Mouse (Mus musculus): Measurements from ENCODE around the gene Mdm1. TPM values are rescaled to one million over a fixed set of nuclear protein-coding genes. Genes with fewer than 3 reads are reported as not detected.

The Mdm1 gene
- polyA plus RNA-seq (2015; fragmentation: Nextera tagmentation; extraction: Ambion mirVana), result 16.1 and 19.4 TPM in 2 replicates

DNA sequence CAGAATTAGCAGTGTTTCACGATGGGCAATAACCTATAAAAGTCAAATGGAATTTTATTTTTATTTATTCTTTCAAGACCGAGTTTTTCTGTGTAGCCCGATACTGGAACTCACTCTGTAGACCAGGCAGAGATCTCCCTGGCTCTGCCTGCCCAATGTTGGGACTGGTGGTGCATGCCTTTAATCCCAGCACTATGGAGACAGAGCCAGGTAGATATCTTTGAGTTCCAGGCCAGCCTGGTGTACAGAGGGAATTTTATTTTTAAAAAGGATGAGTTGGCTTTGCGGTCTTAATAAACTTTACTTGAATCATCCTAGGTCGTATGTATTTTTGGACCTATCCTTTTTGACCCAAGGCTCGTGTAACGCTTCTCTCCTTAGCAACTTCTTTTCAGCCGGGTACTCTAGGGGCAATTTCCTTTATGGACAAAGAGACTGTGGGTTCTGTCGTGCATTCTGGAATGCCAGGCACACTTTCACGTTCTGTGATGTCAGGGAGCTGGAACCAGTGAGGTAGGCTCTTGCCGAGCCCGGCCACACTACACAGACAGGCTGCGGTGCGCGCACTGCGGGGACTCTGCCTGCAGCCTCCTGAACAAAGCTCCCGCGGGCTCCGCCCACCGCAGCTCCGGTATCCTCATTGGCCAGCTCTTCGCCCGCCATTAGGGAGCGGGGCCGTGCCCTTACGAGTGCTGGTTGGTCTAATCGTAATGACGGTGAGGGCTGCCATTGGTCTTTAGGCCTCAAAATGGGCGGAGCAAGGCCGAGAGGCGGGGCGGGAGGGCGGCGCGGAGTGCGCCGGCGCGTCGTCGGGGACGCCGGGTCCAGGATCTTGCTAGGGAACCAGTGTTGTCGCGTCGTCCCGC lies at the start of gene Mdm1:
Gene Mdm1 (plus strand): TSS at position 794 of the 866 bp plus-strand sequence.
- no peak within 1 kb of the TSS for H3K27ac ChIP-seq

DNA sequence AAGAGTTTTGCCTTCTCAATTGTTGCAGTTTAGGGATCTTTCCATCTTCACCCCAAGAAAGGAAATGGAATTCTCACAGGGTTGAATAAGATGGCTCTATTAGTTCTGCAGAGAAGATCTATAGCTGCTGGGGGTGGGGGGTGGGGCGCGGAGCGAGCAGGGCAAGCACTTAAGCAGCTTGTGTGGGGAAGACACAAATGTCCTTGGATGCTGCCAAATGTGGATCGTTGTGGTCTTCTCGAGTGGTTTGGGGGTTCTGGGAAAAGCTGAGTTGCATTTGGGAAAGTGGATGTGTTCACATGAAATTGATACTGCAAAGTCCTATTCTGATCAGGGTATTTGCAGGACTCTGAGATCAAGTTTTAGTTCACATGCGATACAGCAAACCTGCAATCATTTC lies 48.9 kb upstream of the Mdm1 start:
- no peak overlapping the region for H3K9ac ChIP-seq (ENCODE audit: low read depth, low read length)
- H3K27ac ChIP-seq, result no peak overlapping the region
- no peak overlapping the region for H3K4me2 ChIP-seq (ENCODE audit: low read length)
- no peaks in the 10 kb centered on the region for H3K27me3 ChIP-seq (ENCODE audit: insufficient read depth, low read length)
- WGBS, result 85% methylated on average over 6 of the region's 6 CpGs
- H3K4me3 ChIP-seq (replicated peaks; ENCODE audit: low read depth, low read length), result no peak overlapping the region
- no peaks in the 10 kb centered on the region for H3K9me3 ChIP-seq (replicated peaks; ENCODE audit: low read length)
- TF ChIP-seq CTCF (IDR thresholded peaks at IDR 0.05; ENCODE audit: low read depth), result no peak
- DNase-seq (ENCODE audit: low spot score), result no peak
- H3K4me1 ChIP-seq (replicated peaks; ENCODE audit: insufficient read depth, low read length), result no peaks in the 10 kb centered on the region
- ATAC-seq (replicated peaks; ENCODE audit: low FRiP score, low read depth), result no peak
- no peaks in the 10 kb centered on the region for H3K36me3 ChIP-seq (ENCODE audit: insufficient read depth, low read length)

More for the DNA sequence above, at the start of gene Mdm1:
- peak; percentile 100 for ATAC-seq (replicated peaks; ENCODE audit: low FRiP score, low read depth)
- peak; percentile 99 for DNase-seq (ENCODE audit: low spot score)
- peak within 1 kb of the TSS; percentile 77 for H3K4me2 ChIP-seq (ENCODE audit: low read length)
- peak within 1 kb of the TSS; percentile 54 for H3K9ac ChIP-seq (ENCODE audit: low read depth, low read length)
- no peaks in the 10 kb centered on the region for H3K36me3 ChIP-seq (ENCODE audit: insufficient read depth, low read length)
- no peak for TF ChIP-seq CTCF (IDR thresholded peaks at IDR 0.05; ENCODE audit: low read depth)
- 0 out of 2 replicates have a peak, but pooled peaks cover 6% of the 10 kb centered on the region for H3K4me1 ChIP-seq (replicated peaks; ENCODE audit: insufficient read depth, low read length)
- H3K4me3 ChIP-seq (replicated peaks; ENCODE audit: low read depth, low read length), result peak within 1 kb of the TSS; percentile 71
- H3K27me3 ChIP-seq (ENCODE audit: insufficient read depth, low read length), result no peaks in the 10 kb centered on the region
- 5% methylated on average over 46 of the region's 47 CpGs for WGBS
- H3K9me3 ChIP-seq (replicated peaks; ENCODE audit: low read length), result no peaks in the 10 kb centered on the region

DNA sequence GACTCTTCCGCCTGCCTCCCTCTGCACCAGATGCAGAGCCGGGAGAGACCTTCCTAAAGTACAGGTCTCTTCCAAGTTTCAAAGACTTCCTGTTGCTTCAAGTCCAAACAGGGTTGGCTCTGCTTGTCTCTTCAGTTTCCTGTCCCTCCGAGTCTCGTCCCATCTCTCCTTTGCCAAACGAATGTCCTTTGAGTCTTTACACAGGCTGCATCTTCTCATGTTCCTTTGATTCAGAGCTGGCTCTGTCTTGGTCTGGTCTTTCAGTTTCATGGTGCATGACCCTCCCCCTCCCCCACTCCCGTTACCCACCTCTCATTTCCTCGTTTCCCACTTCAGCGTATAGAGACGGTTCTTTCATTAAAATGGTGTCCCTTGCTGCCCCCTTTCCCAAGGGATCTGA lies 47.9 kb upstream of the Mdm1 start:
- ATAC-seq (replicated peaks; ENCODE audit: low FRiP score, low read depth) (no peak), DNase-seq (ENCODE audit: low spot score) (peak; percentile 44)
- WGBS, result 21% methylated on average over 9 of the region's 9 CpGs
- Histone ChIP-seq H3K27ac (no peak overlapping the region), H3K9ac (ENCODE audit: low read depth, low read length) (no peak overlapping the region), H3K9me3 (replicated peaks; ENCODE audit: low read length) (no peaks in the 10 kb centered on the region), H3K4me3 (replicated peaks; ENCODE audit: low read depth, low read length) (no peak overlapping the region), H3K27me3 (ENCODE audit: insufficient read depth, low read length) (no peaks in the 10 kb centered on the region), H3K4me1 (replicated peaks; ENCODE audit: insufficient read depth, low read length) (no peaks in the 10 kb centered on the region), H3K36me3 (ENCODE audit: insufficient read depth, low read length) (no peaks in the 10 kb centered on the region), H3K4me2 (ENCODE audit: low read length) (no peak overlapping the region)
- no peak for TF ChIP-seq CTCF (IDR thresholded peaks at IDR 0.05; ENCODE audit: low read depth)

- Histone ChIP-seq H3K9me3 (replicated peaks; ENCODE audit: low read length) (no peaks in the 10 kb centered on the region), H3K4me2 (ENCODE audit: low read length) (no peak overlapping the region), H3K27me3 (ENCODE audit: insufficient read depth, low read length) (no peaks in the 10 kb centered on the region), H3K4me1 (replicated peaks; ENCODE audit: insufficient read depth, low read length) (no peaks in the 10 kb centered on the region), H3K27ac (no peak overlapping the region), H3K4me3 (replicated peaks; ENCODE audit: low read depth, low read length) (no peak overlapping the region), H3K9ac (ENCODE audit: low read depth, low read length) (no peak overlapping the region), H3K36me3 (ENCODE audit: insufficient read depth, low read length) (no peaks in the 10 kb centered on the region)
- DNase-seq (ENCODE audit: low spot score) (no peak), ATAC-seq (replicated peaks; ENCODE audit: low FRiP score, low read depth) (no peak)
- no peak for TF ChIP-seq CTCF (IDR thresholded peaks at IDR 0.05; ENCODE audit: low read depth)
- 84% methylated on average over 4 of the region's 4 CpGs for WGBS
Observed at GRCm38 (mm10) chr10:118094853-118095252, 46.8 kb upstream of the Mdm1 start.

GRCm38 (mm10) chr10:118096223-118096622 lies 45.4 kb upstream of the Mdm1 start:
- TF ChIP-seq CTCF (IDR thresholded peaks at IDR 0.05; ENCODE audit: low read depth), result no peak
- no peaks in the 10 kb centered on the region for H3K27me3 ChIP-seq (ENCODE audit: insufficient read depth, low read length)
- WGBS, result 69% methylated on average over 6 of the region's 6 CpGs

GRCm38 (mm10) chr10:118097898-118098297 lies 43.7 kb upstream of the Mdm1 start:
- 42% methylated on average over 3 of the region's 3 CpGs for WGBS
- ATAC-seq (replicated peaks; ENCODE audit: low FRiP score, low read depth) (no peak; the same call in 1 of the 2 replicates), DNase-seq (ENCODE audit: low spot score) (peak; percentile 45)
- TF ChIP-seq CTCF (IDR thresholded peaks at IDR 0.05; ENCODE audit: low read depth), result no peak
- H3K9ac ChIP-seq (ENCODE audit: low read depth, low read length), result no peak overlapping the region
- no peak overlapping the region for H3K27ac ChIP-seq
- H3K36me3 ChIP-seq (ENCODE audit: insufficient read depth, low read length), result no peaks in the 10 kb centered on the region
- H3K4me2 ChIP-seq (ENCODE audit: low read length), result no peak overlapping the region
- H3K4me3 ChIP-seq (replicated peaks; ENCODE audit: low read depth, low read length), result no peak overlapping the region
- H3K27me3 ChIP-seq (ENCODE audit: insufficient read depth, low read length), result no peaks in the 10 kb centered on the region
- H3K4me1 ChIP-seq (replicated peaks; ENCODE audit: insufficient read depth, low read length), result no peaks in the 10 kb centered on the region
- H3K9me3 ChIP-seq (replicated peaks; ENCODE audit: low read length), result no peaks in the 10 kb centered on the region

More at GRCm38 (mm10) chr10:118096223-118096622, 45.4 kb upstream of the Mdm1 start:
- no peaks in the 10 kb centered on the region for H3K9me3 ChIP-seq (replicated peaks; ENCODE audit: low read length)
- no peaks in the 10 kb centered on the region for H3K36me3 ChIP-seq (ENCODE audit: insufficient read depth, low read length)
- H3K4me2 ChIP-seq (ENCODE audit: low read length), result no peak overlapping the region
- DNase-seq (ENCODE audit: low spot score) (no peak), ATAC-seq (replicated peaks; ENCODE audit: low FRiP score, low read depth) (no peak)
- H3K9ac ChIP-seq (ENCODE audit: low read depth, low read length), result no peak overlapping the region
- H3K27ac ChIP-seq, result no peak overlapping the region
- H3K4me3 ChIP-seq (replicated peaks; ENCODE audit: low read depth, low read length), result no peak overlapping the region
- H3K4me1 ChIP-seq (replicated peaks; ENCODE audit: insufficient read depth, low read length), result no peaks in the 10 kb centered on the region

All from kidney, postnatal 0 days (tissue).